Mouse (Mus musculus): ENCODE data around the gene Rp9. TPM values are rescaled to one million over a fixed set of nuclear protein-coding genes. Genes with fewer than 3 reads are reported as not detected.

Gene Rp9
- polyA plus RNA-seq, 2 experiments: 32.5 to 34.1 TPM

DNA sequence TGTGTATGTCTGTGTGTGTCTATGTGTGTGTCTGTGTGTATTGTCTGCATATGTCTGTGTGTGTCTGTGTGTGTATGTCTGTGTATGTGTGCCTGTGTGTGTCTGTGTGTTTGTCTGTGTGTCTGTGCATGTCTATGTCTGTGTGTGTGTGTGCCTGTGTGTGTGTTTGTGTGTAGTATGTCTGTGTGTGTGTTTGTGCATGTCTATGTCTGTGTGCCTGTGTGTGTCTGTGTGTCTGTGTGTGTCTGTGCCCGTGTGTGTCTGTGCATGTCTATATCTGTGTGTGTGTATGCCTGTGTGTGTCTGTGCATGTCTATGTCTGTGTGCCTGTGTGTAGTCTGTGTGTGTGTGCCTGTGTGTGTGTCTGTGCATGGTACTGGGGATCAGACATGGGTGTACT is 24.4 kb downstream of the Rp9 start:
- no peak for TF ChIP-seq EP300 (IDR thresholded peaks at IDR 0.05; ENCODE audit: low read depth)
- no peak for TF ChIP-seq CTCF (IDR thresholded peaks at IDR 0.05; ENCODE audit: low read depth)
- 68% methylated on average over 1 of the region's 1 CpGs for WGBS (ENCODE audit: insufficient replicate concordance)
- H3K4me3 ChIP-seq (ENCODE audit: insufficient read depth in 1 of 2, low read depth in 2 of 2, low read length in 2 of 2): no peak overlapping the region
- no peaks in the 10 kb centered on the region for H3K27me3 ChIP-seq (ENCODE audit: control insufficient read depth, insufficient read depth, low read length)
- H3K27ac ChIP-seq: no peak overlapping the region
- H3K36me3 ChIP-seq (replicated peaks; ENCODE audit: control insufficient read depth, insufficient read depth, low read depth): peaks cover 13% of the 10 kb centered on the region
- ATAC-seq (ENCODE audit: insufficient read depth) (no peak), DNase-seq (ENCODE audit: low read depth in 3 of 3, low spot score in 3 of 3) (no peak)
- H3K9ac ChIP-seq (replicated peaks): no peak overlapping the region
- H3K4me1 ChIP-seq (replicated peaks; ENCODE audit: control insufficient read depth in 2 of 2, insufficient read depth in 2 of 2, low read length in 1 of 2): no peaks in the 10 kb centered on the region
- no peak overlapping the region for H3K4me2 ChIP-seq (ENCODE audit: low read depth)
- H3K9me3 ChIP-seq (ENCODE audit: control insufficient read depth, low read length): no peaks in the 10 kb centered on the region

DNA sequence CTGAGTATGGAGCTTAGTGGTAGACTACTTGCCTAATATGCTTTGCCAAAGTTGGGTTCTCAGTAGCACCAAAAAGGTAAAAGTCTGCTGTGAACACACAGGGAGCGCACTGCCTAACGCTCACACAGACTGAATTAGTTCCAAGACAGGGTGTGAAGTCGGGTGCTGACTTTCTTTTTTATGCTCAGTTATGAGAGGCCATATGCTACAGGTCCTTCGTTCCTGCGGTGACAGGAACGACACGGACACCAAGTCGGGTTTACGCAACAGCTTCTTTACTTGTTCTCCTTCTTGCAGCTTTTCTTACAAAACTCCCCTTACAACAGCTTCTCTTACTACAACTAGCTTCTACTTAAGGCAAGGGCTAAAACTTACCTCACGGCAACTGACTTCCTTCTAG is 26.4 kb downstream of the Rp9 start:
- H3K27ac ChIP-seq: no peak overlapping the region
- no peak for ATAC-seq (ENCODE audit: insufficient read depth)
- WGBS (ENCODE audit: insufficient replicate concordance): 83% methylated on average over 10 of the region's 10 CpGs
- H3K4me3 ChIP-seq (ENCODE audit: insufficient read depth in 1 of 2, low read depth in 2 of 2, low read length in 2 of 2): no peak overlapping the region
- H3K9ac ChIP-seq (replicated peaks): no peak overlapping the region
- no peaks in the 10 kb centered on the region for H3K9me3 ChIP-seq (ENCODE audit: control insufficient read depth, low read length)
- no peak overlapping the region for H3K4me2 ChIP-seq (ENCODE audit: low read depth)
- no peak for TF ChIP-seq EP300 (IDR thresholded peaks at IDR 0.05; ENCODE audit: low read depth)
- TF ChIP-seq CTCF (IDR thresholded peaks at IDR 0.05; ENCODE audit: low read depth): no peak
- H3K36me3 ChIP-seq (replicated peaks; ENCODE audit: control insufficient read depth, insufficient read depth, low read depth): peaks cover 2% of the 10 kb centered on the region; the same call in 1 of the 2 replicates
- no peak for DNase-seq (ENCODE audit: low read depth in 3 of 3, low spot score in 3 of 3)
- H3K27me3 ChIP-seq (ENCODE audit: control insufficient read depth, insufficient read depth, low read length): no peaks in the 10 kb centered on the region
- H3K4me1 ChIP-seq (replicated peaks; ENCODE audit: control insufficient read depth in 2 of 2, insufficient read depth in 2 of 2, low read length in 1 of 2): no peaks in the 10 kb centered on the region

DNA sequence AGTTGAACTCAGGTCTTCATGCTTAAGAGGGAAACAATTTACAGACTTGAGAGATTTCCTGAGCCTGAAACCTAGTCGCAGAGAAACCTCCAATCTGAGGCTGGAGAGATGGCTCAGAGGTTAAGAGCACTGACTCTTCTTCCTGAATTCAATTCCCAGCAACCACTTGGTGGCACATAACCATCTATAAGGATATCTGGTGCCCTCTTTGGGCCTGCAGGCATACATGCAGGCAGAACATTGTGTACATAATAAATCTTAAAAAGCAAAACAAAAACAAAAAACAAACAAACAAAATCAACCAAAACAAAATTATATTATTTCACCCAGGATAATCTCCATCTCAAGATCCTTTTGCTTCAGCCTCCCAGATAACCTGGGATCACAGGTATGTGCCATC is 30.7 kb downstream of the Rp9 start:
- Histone ChIP-seq H3K4me2 (ENCODE audit: low read depth) (no peak overlapping the region), H3K9me3 (ENCODE audit: control insufficient read depth, low read length) (no peaks in the 10 kb centered on the region)

DNA sequence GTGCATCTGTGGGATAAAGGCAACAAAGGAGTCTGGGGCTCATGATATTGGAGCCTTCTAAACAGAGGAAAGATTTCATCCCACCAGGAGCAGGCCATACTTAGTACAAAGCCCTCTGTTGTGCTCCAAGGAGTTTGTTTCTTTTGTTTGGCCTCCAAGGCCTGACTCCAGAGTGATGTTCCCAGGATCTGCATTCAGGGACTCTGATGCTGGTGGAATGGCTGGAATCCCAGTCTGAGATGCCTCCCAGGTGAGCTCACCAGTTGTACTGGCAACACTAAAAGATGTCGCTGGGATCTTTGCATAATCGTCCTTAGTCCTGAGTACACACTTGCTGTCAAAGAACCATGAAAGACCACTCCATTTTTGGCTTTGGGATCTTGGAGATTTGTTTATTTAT is 35.4 kb downstream of the Rp9 start:
- Histone ChIP-seq H3K27ac (no peak overlapping the region), H3K9me3 (ENCODE audit: control insufficient read depth, low read length) (no peaks in the 10 kb centered on the region), H3K4me1 (replicated peaks; ENCODE audit: control insufficient read depth in 2 of 2, insufficient read depth in 2 of 2, low read length in 1 of 2) (peaks cover 0 to 5% of the 10 kb centered on the region in 2 experiments; a peak in 3 of 4 replicates), H3K4me3 (ENCODE audit: insufficient read depth in 1 of 2, low read depth in 2 of 2, low read length in 2 of 2) (no peak overlapping the region), H3K9ac (replicated peaks) (no peak overlapping the region), H3K27me3 (ENCODE audit: control insufficient read depth, insufficient read depth, low read length) (no peaks in the 10 kb centered on the region), H3K36me3 (replicated peaks; ENCODE audit: control insufficient read depth, insufficient read depth, low read depth) (no peaks in the 10 kb centered on the region), H3K4me2 (ENCODE audit: low read depth) (no peak overlapping the region)
- no peak for ATAC-seq (ENCODE audit: insufficient read depth)
- 71% methylated on average over 2 of the region's 2 CpGs for WGBS (ENCODE audit: insufficient replicate concordance)
- TF ChIP-seq EP300 (IDR thresholded peaks at IDR 0.05; ENCODE audit: low read depth) (no peak), CTCF (IDR thresholded peaks at IDR 0.05; ENCODE audit: low read depth) (no peak)
- DNase-seq (ENCODE audit: low read depth in 3 of 3, low spot score in 3 of 3): no peak

More for the DNA sequence above, 30.7 kb downstream of the Rp9 start:
- Histone ChIP-seq H3K36me3 (replicated peaks; ENCODE audit: control insufficient read depth, insufficient read depth, low read depth) (no peaks in the 10 kb centered on the region), H3K27me3 (ENCODE audit: control insufficient read depth, insufficient read depth, low read length) (no peaks in the 10 kb centered on the region), H3K27ac (no peak overlapping the region), H3K4me1 (replicated peaks; ENCODE audit: control insufficient read depth in 2 of 2, insufficient read depth in 2 of 2, low read length in 1 of 2) (no peaks in the 10 kb centered on the region), H3K4me3 (ENCODE audit: insufficient read depth in 1 of 2, low read depth in 2 of 2, low read length in 2 of 2) (no peak overlapping the region), H3K9ac (replicated peaks) (no peak overlapping the region)
- TF ChIP-seq CTCF (IDR thresholded peaks at IDR 0.05; ENCODE audit: low read depth) (0 out of 2 replicates have a peak, but pooled peaks have one; percentile 4), EP300 (IDR thresholded peaks at IDR 0.05; ENCODE audit: low read depth) (no peak)
- ATAC-seq (ENCODE audit: insufficient read depth) (no peak), DNase-seq (ENCODE audit: low read depth in 3 of 3, low spot score in 3 of 3) (no peak)
- WGBS (ENCODE audit: insufficient replicate concordance): 47% methylated on average over 1 of the region's 1 CpGs

DNA sequence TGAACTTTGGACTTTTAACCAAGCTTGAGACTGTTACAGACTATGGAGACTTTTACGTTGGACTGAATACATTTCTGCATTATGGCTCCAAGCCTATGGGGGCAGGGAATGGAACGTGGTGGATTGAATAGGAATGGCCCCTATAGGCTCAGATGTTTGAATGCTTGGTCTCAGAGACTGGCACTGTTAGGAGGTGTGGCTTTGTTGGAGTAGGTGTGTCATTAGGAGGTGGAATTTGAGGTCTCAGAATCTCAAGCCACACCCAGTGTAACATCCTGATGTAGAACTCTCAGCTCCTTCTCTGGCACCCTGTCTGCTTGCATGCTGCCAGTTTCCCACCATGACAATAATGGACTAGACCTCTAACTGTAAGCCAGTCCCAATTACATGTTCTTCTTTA is 36.3 kb downstream of the Rp9 start:
- no peak for ATAC-seq (ENCODE audit: insufficient read depth)
- no peak overlapping the region for H3K4me3 ChIP-seq (ENCODE audit: insufficient read depth in 1 of 2, low read depth in 2 of 2, low read length in 2 of 2)

More for the DNA sequence above, 36.3 kb downstream of the Rp9 start:
- no peaks in the 10 kb centered on the region for H3K27me3 ChIP-seq (ENCODE audit: control insufficient read depth, insufficient read depth, low read length)
- no peak overlapping the region for H3K9ac ChIP-seq (replicated peaks)
- H3K27ac ChIP-seq: no peak overlapping the region
- 61% methylated on average over 2 of the region's 2 CpGs for WGBS (ENCODE audit: insufficient replicate concordance)
- DNase-seq (ENCODE audit: low read depth in 3 of 3, low spot score in 3 of 3): no peak
- H3K9me3 ChIP-seq (ENCODE audit: control insufficient read depth, low read length): no peaks in the 10 kb centered on the region
- no peaks in the 10 kb centered on the region for H3K36me3 ChIP-seq (replicated peaks; ENCODE audit: control insufficient read depth, insufficient read depth, low read depth)
- no peak overlapping the region for H3K4me2 ChIP-seq (ENCODE audit: low read depth)
- H3K4me1 ChIP-seq (replicated peaks; ENCODE audit: control insufficient read depth in 2 of 2, insufficient read depth in 2 of 2, low read length in 1 of 2): peaks cover 3 to 6% of the 10 kb centered on the region in 2 experiments; a peak in 3 of 4 replicates
- TF ChIP-seq CTCF (IDR thresholded peaks at IDR 0.05; ENCODE audit: low read depth) (no peak), EP300 (IDR thresholded peaks at IDR 0.05; ENCODE audit: low read depth) (no peak)
